Mouse (Mus musculus) embryonic facial prominence, embryonic 14.5 days (tissue): Measurements from ENCODE around the gene Siah2. TPM values are rescaled to one million over a fixed set of nuclear protein-coding genes. Genes with fewer than 3 reads are reported as not detected.
A peak's percentile ranks its signal among the peaks of the same experiment; 100 is the strongest.

Source experiments
- ATAC-seq: fragments of 200-750 bp; cut with Nextera tagmentation; 2 replicates; pipeline ENCODE4 v1.8.0; 2017; ENCODE audit warnings: low read depth, moderate number of reproducible peaks, moderate TSS enrichment
- DNase-seq: peaks from one replicate; pipeline ENCODE4 v3.0.0-alpha.2; 2015; ENCODE audit warnings: low spot score
- H3K27ac ChIP-seq: fragments of 300-500 bp; sonication (generic); replicated peaks from 2 replicates; pipeline ENCODE4 v1.5.1; 2014; ENCODE audit warnings: low read depth, mild to moderate bottlenecking, low read length, moderate library complexity
- H3K27me3 ChIP-seq: fragments of 300-500 bp; sonication (generic); replicated peaks from 2 replicates; pipeline ENCODE4 v1.6.1; 2014; ENCODE audit warnings: low read length; ENCODE audit not compliant: control insufficient read depth, insufficient read depth
- H3K36me3 ChIP-seq: fragments of 300-500 bp; sonication (generic); 2 replicates; pipeline ENCODE4 v1.6.1; 2014; ENCODE audit warnings: low read length, mixed read lengths; ENCODE audit not compliant: control insufficient read depth, insufficient read depth
- H3K4me1 ChIP-seq: fragments of 300-500 bp; sonication (generic); 2 replicates; pipeline ENCODE4 v1.6.1; 2014; ENCODE audit warnings: antibody characterized with exemption, low read length; ENCODE audit not compliant: control insufficient read depth, insufficient read depth
- H3K4me2 ChIP-seq: fragments of 300-500 bp; sonication (generic); 2 replicates; pipeline ENCODE4 v1.6.1; 2014; ENCODE audit warnings: low read depth, mild to moderate bottlenecking, low read length, moderate library complexity, mixed read lengths
- H3K4me3 ChIP-seq: fragments of 300-500 bp; sonication (generic); 2 replicates; pipeline ENCODE4 v1.5.1; 2014; ENCODE audit warnings: low read depth, mild to moderate bottlenecking, low read length
- H3K9ac ChIP-seq: fragments of 300-500 bp; sonication (generic); 2 replicates; pipeline ENCODE4 v1.6.1; 2014; ENCODE audit warnings: low read depth, mild to moderate bottlenecking, low read length, moderate library complexity, mixed read lengths
- H3K9me3 ChIP-seq: fragments of 300-500 bp; sonication (generic); 2 replicates; pipeline ENCODE4 v1.6.1; 2016; ENCODE audit warnings: low read length; ENCODE audit not compliant: control insufficient read depth
- WGBS: fragments of 180-500 bp; shearing (Covaris S2); extraction: QIAGEN DNeasy Blood & Tissue Kit; methylation state at CpG from one replicate; pipeline ENCODE4 v1.1.7; 2014; 5-methylcytosine and 5-hydroxymethylcytosine counted together
- polyA plus RNA-seq: library from polyadenylated mRNA; unstranded; fragments of >200 nt; fragmentation: Nextera tagmentation; extraction: Ambion mirVana; gene quantifications from 2 replicates; pipeline ENCODE4 v1.2.1, GENCODE M21; 2014

Siah2 gene
- polyA plus RNA-seq, 1 experiment from 2014 or later, result 9.0 TPM

- WGBS, result 84% methylated on average over 9 of the region's 9 CpGs
- H3K36me3 ChIP-seq, result no peaks in the 10 kb centered on the region
Observed at GRCm38 (mm10) chr3:58703748-58704147, 11.5 kb upstream of the Siah2 start.

GRCm38 (mm10) chr3:58702329-58702728 is 10.1 kb upstream of the Siah2 start:
- H3K4me3 ChIP-seq, result no peak overlapping the region
- ATAC-seq (no peak), DNase-seq (no peak)
- H3K36me3 ChIP-seq, result no peaks in the 10 kb centered on the region
- WGBS, result 69% methylated on average over 1 of the region's 1 CpGs
- H3K9ac ChIP-seq, result no peak overlapping the region
- H3K27me3 ChIP-seq, result no peaks in the 10 kb centered on the region
- no peak overlapping the region for H3K4me2 ChIP-seq
- no peak overlapping the region for H3K27ac ChIP-seq
- H3K9me3 ChIP-seq, result no peaks in the 10 kb centered on the region
- no peaks in the 10 kb centered on the region for H3K4me1 ChIP-seq

More at GRCm38 (mm10) chr3:58703748-58704147, 11.5 kb upstream of the Siah2 start:
- Histone ChIP-seq H3K27ac (no peak overlapping the region), H3K9me3 (no peaks in the 10 kb centered on the region), H3K27me3 (no peaks in the 10 kb centered on the region), H3K4me3 (no peak overlapping the region), H3K4me2 (no peak overlapping the region), H3K4me1 (no peaks in the 10 kb centered on the region), H3K9ac (no peak overlapping the region)
- DNase-seq, result no peak
- ATAC-seq, result no peak

DNA sequence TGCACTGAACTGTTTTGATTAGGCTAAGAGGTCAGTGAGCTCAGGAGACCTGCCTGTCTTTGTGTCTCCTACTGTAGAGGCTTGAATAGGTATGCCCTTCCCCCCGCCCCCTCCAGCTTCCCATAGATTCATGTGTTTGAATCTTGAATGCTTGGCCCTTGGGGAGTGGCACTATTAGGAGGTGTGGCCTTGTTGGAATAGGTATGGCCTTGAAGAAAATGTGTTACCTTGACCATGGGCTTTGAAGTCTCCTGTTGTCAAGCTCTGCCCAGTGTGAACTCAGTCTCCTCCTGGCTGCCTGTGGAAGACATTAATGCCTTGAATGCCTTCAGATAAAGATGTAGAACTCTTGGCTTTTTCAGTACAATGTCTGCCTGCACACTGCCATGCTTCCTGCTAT is 9.2 kb upstream of the Siah2 start:
- no peak overlapping the region for H3K9ac ChIP-seq
- no peaks in the 10 kb centered on the region for H3K4me1 ChIP-seq
- no peaks in the 10 kb centered on the region for H3K9me3 ChIP-seq
- ATAC-seq (no peak), DNase-seq (no peak)
- no peaks in the 10 kb centered on the region for H3K27me3 ChIP-seq
- H3K4me2 ChIP-seq, result no peak overlapping the region
- no peak overlapping the region for H3K27ac ChIP-seq
- no peak overlapping the region for H3K4me3 ChIP-seq
- H3K36me3 ChIP-seq, result no peaks in the 10 kb centered on the region
- WGBS, result 87% methylated on average over 1 of the region's 1 CpGs

DNA sequence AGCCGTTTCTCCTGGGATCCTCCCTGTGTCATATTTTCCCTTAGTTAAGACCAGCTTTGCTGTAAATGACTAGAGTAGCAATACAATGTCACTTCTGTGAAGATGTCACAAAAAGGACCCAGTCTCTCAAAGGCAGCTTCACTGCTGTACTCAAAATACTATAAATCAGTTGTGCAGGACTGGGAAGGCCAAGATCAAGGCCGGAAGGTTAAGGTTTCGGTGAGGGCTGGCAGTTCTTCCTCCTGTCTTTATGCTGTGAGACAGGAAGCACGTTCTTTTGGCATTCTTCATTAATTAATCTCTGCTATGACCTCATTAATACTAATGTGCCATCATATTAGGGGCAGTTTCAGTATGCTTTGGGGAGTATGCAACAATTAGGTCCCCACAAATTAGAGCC is 5.7 kb upstream of the Siah2 start:
- Histone ChIP-seq H3K27ac (no peak overlapping the region), H3K4me2 (no peak overlapping the region), H3K36me3 (no peaks in the 10 kb centered on the region), H3K9ac (no peak overlapping the region), H3K4me3 (no peak overlapping the region), H3K27me3 (peaks cover 1% of the 10 kb centered on the region; the same call in 1 of the 2 replicates), H3K9me3 (no peaks in the 10 kb centered on the region), H3K4me1 (no peaks in the 10 kb centered on the region)
- 83% methylated on average over 4 of the region's 4 CpGs for WGBS
- DNase-seq (no peak), ATAC-seq (no peak)

DNA sequence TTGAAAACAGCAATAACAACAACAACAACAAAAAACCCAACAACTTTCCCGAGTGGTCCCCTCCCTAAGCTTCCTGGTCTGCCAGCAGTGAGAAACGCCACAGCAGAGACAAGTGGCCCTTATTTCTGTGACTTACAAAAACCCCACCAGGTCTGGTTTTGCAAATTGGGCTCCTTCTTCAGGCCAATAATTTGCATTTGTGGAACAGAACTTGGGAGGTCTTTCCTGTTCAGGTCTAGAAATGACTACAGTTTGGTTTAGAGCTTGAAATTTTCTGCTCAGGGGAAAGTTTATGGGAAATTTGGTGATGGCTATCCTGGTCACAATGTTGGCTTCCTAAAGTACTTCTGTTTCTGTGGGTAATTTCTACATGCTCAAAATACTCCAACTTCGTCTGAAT is 4.6 kb upstream of the Siah2 start:
- ATAC-seq (no peak), DNase-seq (no peak)
- no peak overlapping the region for H3K4me3 ChIP-seq
- no peaks in the 10 kb centered on the region for H3K9me3 ChIP-seq
- H3K36me3 ChIP-seq, result no peaks in the 10 kb centered on the region
- H3K4me1 ChIP-seq, result no peaks in the 10 kb centered on the region
- 57% methylated on average over 3 of the region's 3 CpGs for WGBS
- no peak overlapping the region for H3K27ac ChIP-seq
- H3K27me3 ChIP-seq, result peaks cover 4% of the 10 kb centered on the region; the same call in 1 of the 2 replicates
- no peak overlapping the region for H3K9ac ChIP-seq
- H3K4me2 ChIP-seq, result no peak overlapping the region

DNA sequence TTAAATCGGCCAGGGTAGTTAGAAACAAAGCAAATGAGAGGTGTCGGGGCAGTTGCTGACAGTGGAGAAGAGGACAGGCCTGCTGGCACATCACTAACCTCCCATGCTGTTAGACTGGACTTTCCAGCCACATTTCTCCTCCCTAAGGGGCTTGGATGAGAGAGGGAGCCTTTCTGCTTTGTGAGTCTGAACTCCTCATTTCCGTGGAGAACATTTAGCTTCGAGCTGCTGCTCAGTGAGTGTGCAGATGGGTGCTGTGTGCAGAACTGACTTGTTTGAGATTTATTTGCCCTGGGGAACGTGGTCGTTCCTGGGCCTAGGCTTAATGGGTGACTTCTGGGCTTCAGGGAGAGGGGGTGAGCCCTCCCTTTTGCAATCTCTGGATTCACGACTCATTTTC is 3.3 kb upstream of the Siah2 start:
- H3K27ac ChIP-seq, result no peak overlapping the region
- no peaks in the 10 kb centered on the region for H3K36me3 ChIP-seq
- H3K27me3 ChIP-seq, result peaks cover 4% of the 10 kb centered on the region; the same call in 1 of the 2 replicates
- no peaks in the 10 kb centered on the region for H3K9me3 ChIP-seq
- WGBS, result 33% methylated on average over 7 of the region's 7 CpGs
- no peak for ATAC-seq
- no peak overlapping the region for H3K4me2 ChIP-seq
- H3K9ac ChIP-seq, result no peak overlapping the region
- H3K4me3 ChIP-seq, result no peak overlapping the region
- no peak for DNase-seq
- H3K4me1 ChIP-seq, result no peaks in the 10 kb centered on the region

DNA sequence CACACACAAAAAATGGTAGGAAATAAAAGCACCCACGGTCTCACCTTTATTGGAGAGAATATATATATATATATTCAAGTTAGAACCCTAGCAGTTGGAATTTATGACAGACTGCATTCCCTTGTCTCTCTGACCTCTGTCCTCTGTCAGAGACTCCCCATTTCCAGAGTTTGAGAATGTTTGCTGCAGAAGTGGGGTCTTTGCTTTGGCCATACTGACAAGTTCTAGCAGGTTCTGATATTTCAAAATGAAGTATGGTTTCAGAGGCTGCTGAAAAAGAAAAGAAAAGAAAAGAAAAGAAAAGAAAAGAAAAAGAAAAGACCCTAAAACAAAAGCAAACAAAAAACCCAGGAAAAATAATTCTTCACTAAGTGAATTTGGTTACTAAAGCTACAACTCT is 2.8 kb upstream of the Siah2 start:
- H3K4me1 ChIP-seq, result 0 out of 2 replicates have a peak, but pooled peaks cover 4% of the 10 kb centered on the region
- H3K27me3 ChIP-seq, result peaks cover 4% of the 10 kb centered on the region; the same call in 1 of the 2 replicates
- DNase-seq, result no peak
- no peaks in the 10 kb centered on the region for H3K9me3 ChIP-seq
- no peak overlapping the region for H3K4me3 ChIP-seq
- no peak overlapping the region for H3K27ac ChIP-seq
- no peak overlapping the region for H3K9ac ChIP-seq
- 76% methylated on average over 1 of the region's 1 CpGs for WGBS
- ATAC-seq, result no peak
- H3K4me2 ChIP-seq, result no peak overlapping the region
- H3K36me3 ChIP-seq, result no peaks in the 10 kb centered on the region

DNA sequence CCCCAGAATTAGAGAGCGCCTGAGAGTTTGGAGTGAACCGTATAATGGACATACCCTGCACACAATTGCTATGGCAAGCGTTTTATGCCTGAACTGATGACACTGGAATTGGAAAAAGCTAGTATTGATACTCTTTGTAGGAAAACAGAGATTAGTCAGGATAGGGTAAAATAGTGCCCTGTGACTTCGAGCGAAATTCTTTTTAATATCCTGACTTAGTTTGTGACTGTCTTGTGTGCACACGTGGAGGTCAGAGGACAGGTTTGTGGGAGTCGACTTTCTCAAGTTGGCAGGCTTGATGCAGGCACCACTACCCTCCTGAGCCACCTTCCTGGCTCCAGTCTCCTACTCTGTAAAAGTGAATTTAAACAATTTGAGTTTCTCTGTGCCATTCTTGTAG is 1.1 kb upstream of the Siah2 start:
- 81% methylated on average over 7 of the region's 7 CpGs for whole genome bisulfite sequencing

GRCm38 (mm10) chr3:58691374-58691939 is 743 bp downstream of the Siah2 start:
- Histone ChIP-seq H3K4me3 (peak overlapping the region; percentile 85), H3K9ac (peak overlapping the region; percentile 88), H3K27ac (peak overlapping the region; percentile 91), H3K9me3 (no peaks in the 10 kb centered on the region), H3K36me3 (no peaks in the 10 kb centered on the region), H3K4me2 (peak overlapping the region; percentile 90), H3K4me1 (peaks cover 21% of the 10 kb centered on the region), H3K27me3 (peaks cover 4% of the 10 kb centered on the region; the same call in 1 of the 2 replicates)
- 0% methylated on average over 10 of the region's 65 CpGs for WGBS
- DNase-seq (peak; percentile 38), ATAC-seq (no peak; the same call in 1 of the 2 replicates)

More for the DNA sequence above, 1.1 kb upstream of the Siah2 start:
- no peak overlapping the region for H3K9ac ChIP-seq
- no peak overlapping the region for H3K4me3 ChIP-seq
- H3K27ac ChIP-seq, result no peak overlapping the region
- H3K4me2 ChIP-seq, result no peak overlapping the region
- ATAC-seq, result no peak
- H3K9me3 ChIP-seq, result no peaks in the 10 kb centered on the region
- H3K27me3 ChIP-seq, result peaks cover 4% of the 10 kb centered on the region; the same call in 1 of the 2 replicates
- no peak for DNase-seq
- peaks cover 18% of the 10 kb centered on the region for H3K4me1 ChIP-seq
- no peaks in the 10 kb centered on the region for H3K36me3 ChIP-seq
